4 mouse cellular contexts compared by ENCODE assay signal in genomic region chrX:140498431-140498830, GRCm38 (mm10). TPM values are rescaled to one million over a fixed set of nuclear protein-coding genes. Genes with fewer than 3 reads are reported as not detected.
DNase-seq lines count a peak whose midpoint lies in the region; ATAC-seq and TF ChIP-seq lines count a peak whose summit lies in the region.
"Not testable (repeated sequence)": the region's sequence is repeated elsewhere in the genome, so short reads cannot be mapped to it uniquely, and the experiment has no call there.

No protein-coding gene starts in this region.

- not testable (repeated sequence) for H3K4me2 ChIP-seq in lung, embryonic 14.5 days; midbrain, embryonic 11.5 days

- not testable (repeated sequence) for H3K9me3 ChIP-seq in MEL (replicated peaks; ENCODE audit: insufficient read depth, low read length); lung, embryonic 14.5 days (ENCODE audit: low read depth, low read length); midbrain, embryonic 11.5 days (ENCODE audit: control insufficient read depth, low read length)

- H3K27ac ChIP-seq in MEL (ENCODE audit: control insufficient read depth, low read depth, low read length); lung, embryonic 14.5 days (ENCODE audit: low read depth); midbrain, embryonic 11.5 days (ENCODE audit: low read depth, low read length): not testable (repeated sequence)

- not testable (repeated sequence) for TF ChIP-seq POLR2A in MEL (IDR thresholded peaks at IDR 0.05; ENCODE audit: control insufficient read depth in 1 of 2, insufficient read depth in 1 of 2, low read depth in 1 of 2, low read length in 2 of 2, poor library complexity in 1 of 2)

- not testable (repeated sequence) for H3K4me3 ChIP-seq in MEL (ENCODE audit: control insufficient read depth in 1 of 2, insufficient read depth in 1 of 2, low read depth in 2 of 2, low read length in 2 of 2); lung, embryonic 14.5 days (ENCODE audit: low read depth, low read length); midbrain, embryonic 11.5 days (ENCODE audit: low read depth, low read length)

- H3K79me2 ChIP-seq in MEL (ENCODE audit: control insufficient read depth, insufficient read depth, low read length, poor library complexity) = not testable (repeated sequence)

- peaks cover 27 to 46% of the 10 kb centered on the region in 2 experiments for H3K4me1 ChIP-seq in MEL (ENCODE audit: control insufficient read depth in 1 of 2, insufficient read depth in 2 of 2, low read length in 2 of 2)
- H3K4me1 ChIP-seq in lung, embryonic 14.5 days (ENCODE audit: insufficient read depth); midbrain, embryonic 11.5 days (ENCODE audit: control insufficient read depth, insufficient read depth, low read length): not testable (repeated sequence)

- not testable (repeated sequence) for H3K9ac ChIP-seq in MEL (ENCODE audit: control insufficient read depth, low read depth, low read length, poor library complexity, severe bottlenecking); lung, embryonic 14.5 days; midbrain, embryonic 11.5 days (ENCODE audit: low read length)

- not testable (repeated sequence) for H3K27me3 ChIP-seq in MEL (ENCODE audit: control insufficient read depth in 1 of 2, insufficient read depth in 2 of 2, low read length in 2 of 2); lung, embryonic 14.5 days (ENCODE audit: insufficient read depth, low read length); midbrain, embryonic 11.5 days (ENCODE audit: control insufficient read depth, insufficient read depth, low read length)

- 38% methylated on average over 4 of the region's 4 CpGs for WGBS in lung, embryonic 14.5 days
- 70% methylated on average over 4 of the region's 4 CpGs for WGBS in midbrain, embryonic 11.5 days

- not testable (repeated sequence) for TF ChIP-seq CTCF in MEL (IDR thresholded peaks at IDR 0.05 in 2 of 3, conservative IDR thresholded peaks at IDR 0.05 in 1 of 3; ENCODE audit: control insufficient read depth in 1 of 3, insufficient read depth in 1 of 3, low read depth in 2 of 3, low read length in 3 of 3, poor library complexity in 1 of 3, severe bottlenecking in 1 of 3); lung, embryonic 14.5 days (IDR thresholded peaks at IDR 0.05; ENCODE audit: low read depth)

- not testable (repeated sequence) for ATAC-seq in lung, embryonic 14.5 days (ENCODE audit: insufficient read depth); midbrain, embryonic 11.5 days (ENCODE audit: low FRiP score)

- H3K36me3 ChIP-seq in MEL (ENCODE audit: control insufficient read depth in 1 of 2, insufficient read depth in 2 of 2, low read length in 2 of 2) = peaks cover 0 to 37% of the 10 kb centered on the region in 2 experiments; a peak in 2 of 4 replicates
- H3K36me3 ChIP-seq in lung, embryonic 14.5 days (ENCODE audit: insufficient read depth); midbrain, embryonic 11.5 days (ENCODE audit: control insufficient read depth, insufficient read depth, low read length): not testable (repeated sequence)

- DNase-seq in MEL (ENCODE audit: low read depth, low spot score) = peak; percentile 60
- DNase-seq in heart, adult 11 months = peak; percentile 11
- DNase-seq in lung, embryonic 14.5 days = peak; percentile 49
- DNase-seq in midbrain, embryonic 11.5 days (ENCODE audit: low spot score, missing footprints) = peak; percentile 41

- TF ChIP-seq EP300 in MEL (IDR thresholded peaks at IDR 0.05; ENCODE audit: low read depth in 1 of 2, low read length in 2 of 2) = peak in 1 of 2 experiments; percentile 10; a peak in 1 of 4 replicates

- TF ChIP-seq RAD21 in MEL (IDR thresholded peaks at IDR 0.05; ENCODE audit: low read depth, low read length) = not testable (repeated sequence)

TF ChIP-seq in MEL, 35 proteins besides CTCF, POLR2A, EP300 and RAD21:
- TF ChIP-seq ZNF384 (IDR thresholded peaks at IDR 0.05; ENCODE audit: low read depth, low read length) = peak; percentile 69
- peak; percentile 37; the same call in 1 of the 2 replicates for TF ChIP-seq GATA1 (IDR thresholded peaks at IDR 0.05; ENCODE audit: low read depth, low read length)
- peak; percentile 54; the same call in 1 of the 2 replicates for TF ChIP-seq ETS1 (IDR thresholded peaks at IDR 0.05; ENCODE audit: low read depth, low read length)

RNA-seq across cellular contexts. Expression of gene Prps1, which starts 42.0 kb away (rescaled TPM):
- 110 and 113 TPM in 2 replicates for total RNA-seq in MEL (2012; rRNA removed)
- polyA plus RNA-seq in MEL (2012; ENCODE audit: insufficient read depth in 1 of 2, insufficient read length in 2 of 2, low read depth in 1 of 2, low replicate concordance in 2 of 2, missing spikeins in 1 of 2) = 100 to 1,000 TPM in 1 of 2 experiments, not detected in 1; 172 TPM
- polyA plus RNA-seq in lung, embryonic 14.5 days (2014; fragmentation: Nextera tagmentation; extraction: Ambion mirVana) = 48.7 and 49.6 TPM in 2 replicates
- polyA plus RNA-seq in midbrain, embryonic 11.5 days (2014; fragmentation: Nextera tagmentation; extraction: Ambion mirVana) = 83.0 and 92.2 TPM in 2 replicates
